Mouse (Mus musculus): ENCODE measurements around the gene Slco2b1. TPM values are rescaled to one million over a fixed set of nuclear protein-coding genes. Genes with fewer than 3 reads are reported as not detected.

The Slco2b1 gene
- total RNA-seq, 2 experiments from 2014 or later = 11.7 to 13.4 TPM

DNA sequence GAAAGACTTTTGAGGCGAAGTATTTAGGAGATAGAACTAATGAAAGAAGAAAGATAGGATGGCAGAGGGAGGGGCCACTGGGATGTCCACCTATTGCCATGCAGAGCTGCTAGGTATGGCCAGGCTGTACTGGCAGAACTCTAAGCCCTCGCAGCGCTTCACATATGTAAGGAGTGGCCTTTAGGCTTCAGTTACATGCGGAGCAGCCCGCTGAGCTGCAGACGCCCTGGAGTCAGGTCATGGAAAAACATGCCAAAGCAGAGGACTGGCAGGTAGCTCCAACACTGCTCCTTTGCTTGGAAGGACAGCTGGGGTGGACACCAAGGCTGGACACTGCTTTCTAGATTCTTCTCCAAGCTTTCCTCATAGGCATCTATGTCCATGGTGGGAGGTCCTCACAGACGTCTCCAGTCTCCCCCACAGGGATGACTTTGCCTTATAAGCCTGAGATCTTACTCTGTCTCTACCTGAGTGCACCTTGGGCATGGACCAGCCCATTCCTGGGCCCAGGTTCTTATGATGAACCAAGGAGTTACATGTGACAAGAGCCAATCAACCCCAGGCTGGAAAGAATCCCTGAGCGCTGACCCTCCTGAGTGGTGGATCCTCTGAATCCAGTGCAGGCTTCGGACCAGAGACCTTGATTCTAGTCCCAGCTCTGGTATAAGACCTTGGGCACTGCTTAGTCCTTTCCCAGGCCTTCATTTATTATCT is 47.5 kb downstream of the Slco2b1 start:
- TF ChIP-seq CTCF (conservative IDR thresholded peaks at IDR 0.05) = no peak
- no peak for DNase-seq (ENCODE audit: low spot score in 2 of 2)
- Histone ChIP-seq H3K27ac (peak overlapping the region; percentile 88), H3K4me3 (no peak overlapping the region)

DNA sequence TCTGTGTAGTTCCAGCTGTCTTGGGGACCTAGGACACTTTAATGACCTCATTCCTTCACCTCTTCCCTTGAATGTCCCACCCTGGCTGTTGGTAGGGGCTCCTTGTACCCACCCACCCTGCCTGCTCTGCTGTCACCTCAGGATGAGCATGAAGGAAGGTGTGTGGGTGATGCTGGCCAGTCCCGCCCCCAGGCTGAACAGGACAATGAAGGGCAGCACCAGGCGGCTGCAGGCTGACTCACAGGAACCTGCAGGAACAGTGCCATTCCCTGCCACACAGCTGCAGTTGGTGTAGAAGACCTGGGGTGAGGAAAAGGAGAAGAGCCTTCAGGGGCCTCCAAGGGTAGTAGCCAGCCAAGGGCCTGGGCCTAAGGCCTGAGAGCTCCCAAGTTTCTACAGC is 48.8 kb downstream of the Slco2b1 start:
- H3K4me3 ChIP-seq = no peak overlapping the region
- TF ChIP-seq CTCF (conservative IDR thresholded peaks at IDR 0.05) = no peak
- DNase-seq (ENCODE audit: low spot score in 2 of 2) = no peak
- H3K27ac ChIP-seq = peak overlapping the region; percentile 18; the same call in 1 of the 2 replicates

GRCm38 (mm10) chr7:99661571-99662230 is 49.4 kb downstream of the Slco2b1 start:
- TF ChIP-seq CTCF (conservative IDR thresholded peaks at IDR 0.05) = no peak
- Histone ChIP-seq H3K4me3 (no peak overlapping the region), H3K27ac (no peak overlapping the region)
- no peak for DNase-seq (ENCODE audit: low spot score in 2 of 2)

DNA sequence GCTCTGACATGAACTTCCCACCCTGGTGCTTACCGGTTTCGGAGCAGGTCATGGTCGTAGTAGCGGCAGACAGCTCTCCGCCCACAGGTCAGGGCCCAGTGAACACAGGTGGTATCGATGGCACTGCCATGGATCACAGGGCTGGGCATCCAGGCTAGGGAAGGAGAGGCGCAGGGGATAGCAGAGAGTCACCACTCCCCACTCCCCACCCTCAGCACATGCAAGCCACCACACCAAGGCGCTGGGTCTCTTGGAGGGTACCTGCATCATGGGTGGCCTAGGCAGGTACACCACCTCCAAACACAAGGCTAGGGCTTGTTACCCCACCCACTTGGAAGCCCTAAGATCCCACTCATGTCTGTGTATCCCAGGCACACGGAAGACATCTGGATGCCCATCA is 50.1 kb downstream of the Slco2b1 start:
- Histone ChIP-seq H3K4me3 (no peak overlapping the region), H3K27ac (no peak overlapping the region)
- no peak for DNase-seq (ENCODE audit: low spot score in 2 of 2)
- TF ChIP-seq CTCF (conservative IDR thresholded peaks at IDR 0.05) = no peak

DNA sequence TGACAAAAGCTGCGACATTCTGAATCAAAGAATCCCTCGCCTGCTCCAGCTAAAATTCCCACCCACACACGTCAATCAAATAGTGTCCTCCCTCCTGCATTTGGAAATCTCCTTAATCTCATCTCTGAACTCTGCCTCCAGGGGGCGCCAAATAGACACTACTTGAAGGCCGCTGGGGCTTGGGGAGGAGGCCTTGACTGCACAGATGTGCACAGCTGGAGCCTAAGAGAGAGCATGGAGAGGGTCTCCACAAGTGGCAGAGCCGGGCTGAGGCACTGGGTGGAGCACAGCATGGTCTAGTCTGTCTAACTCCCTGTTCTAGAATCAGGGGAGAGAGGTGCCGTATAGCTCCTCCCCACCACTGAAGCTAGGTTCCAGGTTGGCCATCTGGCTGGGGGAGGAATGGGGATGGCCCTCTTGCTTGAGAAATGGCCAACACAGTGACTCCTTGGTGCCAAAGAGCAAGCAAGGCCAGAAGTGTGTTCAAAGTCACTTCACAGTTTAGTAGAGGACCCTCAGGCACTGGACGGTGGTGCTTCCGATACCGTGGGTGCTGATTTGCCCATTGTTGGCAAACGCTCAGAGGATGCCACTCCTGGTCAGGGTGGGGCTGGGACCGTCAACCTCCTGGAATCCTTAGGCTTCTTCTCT is 51.6 kb downstream of the Slco2b1 start:
- peak; percentile 74 to 89 for DNase-seq (ENCODE audit: low spot score in 2 of 2)
- no peak overlapping the region for H3K27ac ChIP-seq
- no peak overlapping the region for H3K4me3 ChIP-seq
- peak; percentile 88 for TF ChIP-seq CTCF (conservative IDR thresholded peaks at IDR 0.05)

DNA sequence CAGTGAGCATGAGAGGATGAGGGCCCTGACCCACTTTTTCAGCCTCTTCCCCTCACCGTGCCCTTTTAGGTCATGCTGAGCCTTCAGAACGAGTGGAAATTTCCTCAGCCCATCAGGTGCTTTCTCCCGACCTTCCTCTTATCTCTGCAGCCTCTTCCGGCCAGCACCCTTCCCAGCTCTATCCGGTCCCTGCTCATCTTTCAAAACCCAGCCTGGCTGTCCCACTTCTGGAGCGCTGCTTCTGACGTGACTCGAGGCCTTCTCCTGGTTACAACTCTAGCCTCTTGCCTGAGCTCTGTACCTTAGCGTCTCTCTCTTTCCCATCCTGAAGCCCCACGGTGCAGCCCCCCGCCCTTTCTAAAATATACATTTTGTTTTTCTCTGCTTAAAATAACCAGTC is 56.9 kb downstream of the Slco2b1 start:
- no peak for DNase-seq (ENCODE audit: low spot score in 2 of 2)
- H3K4me3 ChIP-seq = no peak overlapping the region
- H3K27ac ChIP-seq = no peak overlapping the region
- no peak for TF ChIP-seq CTCF (conservative IDR thresholded peaks at IDR 0.05)

GRCm38 (mm10) chr7:99649585-99649984 is 61.6 kb downstream of the Slco2b1 start:
- Histone ChIP-seq H3K27ac (no peak overlapping the region), H3K4me3 (no peak overlapping the region)
- DNase-seq (ENCODE audit: low spot score in 2 of 2) = no peak
- no peak for TF ChIP-seq CTCF (conservative IDR thresholded peaks at IDR 0.05)

- DNase-seq (ENCODE audit: low spot score in 2 of 2) = no peak
- TF ChIP-seq CTCF (conservative IDR thresholded peaks at IDR 0.05) = no peak
- no peak overlapping the region for H3K27ac ChIP-seq
- no peak overlapping the region for H3K4me3 ChIP-seq
Observed at GRCm38 (mm10) chr7:99648623-99649022, 62.5 kb downstream of the Slco2b1 start.

GRCm38 (mm10) chr7:99644701-99645100 is 66.4 kb downstream of the Slco2b1 start:
- DNase-seq (ENCODE audit: low spot score in 2 of 2) = no peak
- no peak overlapping the region for H3K27ac ChIP-seq
- no peak overlapping the region for H3K4me3 ChIP-seq
- no peak for TF ChIP-seq CTCF (conservative IDR thresholded peaks at IDR 0.05)

- no peak for TF ChIP-seq CTCF (conservative IDR thresholded peaks at IDR 0.05)
- no peak for DNase-seq (ENCODE audit: low spot score in 2 of 2)
Observed at GRCm38 (mm10) chr7:99642078-99642477, 69.1 kb downstream of the Slco2b1 start.

DNA sequence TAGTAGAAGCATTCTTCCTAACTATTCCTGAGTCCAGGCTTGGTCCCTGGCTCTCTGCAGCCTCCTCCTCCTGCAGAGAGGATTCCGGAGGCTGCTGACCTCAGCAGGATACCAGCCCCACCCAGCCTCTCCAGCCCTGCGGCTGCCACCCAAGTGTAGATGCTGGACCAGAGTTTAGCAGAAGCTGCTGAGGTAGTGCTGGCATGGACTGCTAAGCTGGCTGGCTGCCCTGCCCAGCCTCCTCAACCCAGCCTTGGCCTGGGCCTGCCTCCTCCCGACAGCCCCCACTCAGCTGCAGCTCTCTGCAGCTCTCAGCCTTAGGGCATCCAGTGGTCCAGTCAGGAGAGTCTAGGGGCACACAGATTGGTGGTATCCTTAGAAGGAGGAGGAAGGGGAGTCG is 69.9 kb downstream of the Slco2b1 start:
- TF ChIP-seq CTCF (conservative IDR thresholded peaks at IDR 0.05) = no peak
- no peak for DNase-seq (ENCODE audit: low spot score in 2 of 2)
- Histone ChIP-seq H3K4me3 (no peak overlapping the region), H3K27ac (no peak overlapping the region)

More at GRCm38 (mm10) chr7:99642078-99642477, 69.1 kb downstream of the Slco2b1 start:
- no peak overlapping the region for H3K27ac ChIP-seq
- H3K4me3 ChIP-seq = no peak overlapping the region

GRCm38 (mm10) chr7:99633966-99634665 is 77.0 kb downstream of the Slco2b1 start:
- DNase-seq (ENCODE audit: low spot score in 2 of 2) = no peak
- no peak for TF ChIP-seq CTCF (conservative IDR thresholded peaks at IDR 0.05)

DNA sequence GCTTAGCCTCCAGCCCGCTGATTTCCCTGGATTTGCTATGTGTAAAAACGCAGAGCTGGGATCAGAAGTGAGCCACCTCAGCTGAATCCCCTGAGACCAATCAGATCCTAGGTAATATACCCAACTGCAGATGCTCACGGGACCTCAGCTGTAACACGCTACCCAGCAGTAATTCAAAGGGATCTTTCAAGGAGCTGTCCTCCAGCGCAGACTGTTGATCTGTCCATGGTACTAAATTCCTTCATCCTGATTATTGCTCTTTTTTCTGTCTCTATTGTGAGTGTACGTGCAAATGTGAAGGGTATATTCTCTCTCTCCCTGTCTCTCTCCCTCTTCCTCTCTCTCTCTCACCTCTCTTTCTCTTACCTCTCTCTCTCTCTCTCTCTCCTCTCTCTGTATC is 78.9 kb downstream of the Slco2b1 start:
- no peak for TF ChIP-seq CTCF (conservative IDR thresholded peaks at IDR 0.05)
- no peak for DNase-seq (ENCODE audit: low spot score in 2 of 2)
- Histone ChIP-seq H3K27ac (no peak overlapping the region), H3K4me3 (no peak overlapping the region)

More at GRCm38 (mm10) chr7:99633966-99634665, 77.0 kb downstream of the Slco2b1 start:
- no peak overlapping the region for H3K27ac ChIP-seq
- H3K4me3 ChIP-seq = no peak overlapping the region

Measured in layer of hippocampus, adult 2 months (tissue).